Mouse (Mus musculus) brain, embryonic 14.5 days (tissue): ENCODE results near the gene Fam173a.

Experiments used
- CTCF ChIP-seq: fragments of 200-500 bp; IDR thresholded peaks from 2 replicates; pipeline ENCODE4 v1.5.1; 2012; ENCODE audit warnings: inconsistent platforms, mild to moderate bottlenecking, moderate library complexity, borderline replicate concordance; ENCODE audit not compliant: insufficient read depth, insufficient read length; ENCODE audit errors: extremely low read depth
- POLR2A ChIP-seq: fragments of 200-500 bp; IDR thresholded peaks from 2 replicates; pipeline ENCODE4 v1.6.1; 2012; ENCODE audit warnings: mild to moderate bottlenecking, inconsistent platforms, borderline replicate concordance; ENCODE audit not compliant: poor library complexity, insufficient read depth, insufficient read length, severe bottlenecking; ENCODE audit errors: extremely low read depth

GRCm38 (mm10) chr17:25785281-25785745 is 7.4 kb downstream of the Fam173a start, which contains the start of gene Haghl:
- TF ChIP-seq POLR2A (peak; percentile 46; the same call in 1 of the 2 replicates), CTCF (no peak)
